Mouse (Mus musculus) leukemia stem cell, adult 10-12 weeks (primary cell): ENCODE results near the gene Cul3. TPM values are rescaled to one million over a fixed set of nuclear protein-coding genes. Genes with fewer than 3 reads are reported as not detected.

ENCODE experiments used
- polyA plus RNA-seq: library from polyadenylated mRNA; stranded (reverse); fragments of >175 nt; gene quantifications from 2 replicates; pipeline ENCODE4 v1.2.3, GENCODE M21; 2012; ENCODE audit warnings: low replicate concordance

Cul3 gene
- polyA plus RNA-seq, result 5.2 TPM in 2 replicates

DNA sequence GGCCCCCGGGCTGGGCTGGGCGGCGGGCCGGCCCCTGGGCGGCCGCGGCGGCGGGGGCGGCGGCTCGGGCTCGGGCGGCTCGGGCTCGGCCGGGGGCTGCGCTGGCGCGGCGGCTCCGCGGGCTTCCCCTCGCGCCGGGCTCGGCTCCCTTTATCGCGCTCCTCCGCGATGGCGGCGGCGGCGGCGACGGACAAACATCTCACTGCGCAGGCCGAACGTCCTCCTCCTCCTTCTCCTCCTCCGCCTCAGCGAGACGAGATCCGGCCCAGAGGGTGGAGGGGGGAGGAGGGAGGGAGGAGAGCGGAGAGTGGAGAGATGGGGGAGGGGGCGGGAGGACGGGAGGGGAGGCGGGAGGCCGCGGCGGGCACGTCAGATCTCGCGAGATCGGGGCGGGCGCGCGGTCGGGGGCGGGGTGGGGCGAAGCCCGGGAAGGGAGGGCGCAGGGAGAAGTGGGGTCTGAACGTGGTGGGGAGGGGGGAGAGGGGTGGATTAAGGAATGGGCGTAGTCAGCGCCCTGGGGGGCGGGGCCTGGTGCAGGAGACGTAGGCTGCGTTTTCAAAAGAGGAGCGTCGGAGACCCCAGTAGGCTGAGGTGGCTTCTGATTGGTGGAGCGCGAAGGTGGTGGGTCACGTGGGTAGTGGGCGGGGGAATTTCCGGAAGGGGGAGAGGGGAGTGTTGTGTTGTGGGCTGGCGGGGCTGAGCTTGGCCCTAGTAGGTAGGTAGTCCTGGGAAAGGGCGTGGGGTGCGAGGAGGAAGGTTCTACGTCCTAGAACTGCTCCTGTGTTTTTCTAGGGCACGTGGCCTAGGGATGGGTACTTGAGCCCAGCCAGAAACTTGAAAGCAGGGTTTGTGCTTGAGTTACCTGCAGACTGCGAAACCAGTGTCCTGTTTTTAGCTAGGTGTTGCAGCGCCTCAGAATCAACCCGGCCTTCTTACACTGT lies at the start of gene Cul3:
TSS of gene Cul3 (minus strand) at position 45 of the 941 bp plus-strand sequence.

DNA sequence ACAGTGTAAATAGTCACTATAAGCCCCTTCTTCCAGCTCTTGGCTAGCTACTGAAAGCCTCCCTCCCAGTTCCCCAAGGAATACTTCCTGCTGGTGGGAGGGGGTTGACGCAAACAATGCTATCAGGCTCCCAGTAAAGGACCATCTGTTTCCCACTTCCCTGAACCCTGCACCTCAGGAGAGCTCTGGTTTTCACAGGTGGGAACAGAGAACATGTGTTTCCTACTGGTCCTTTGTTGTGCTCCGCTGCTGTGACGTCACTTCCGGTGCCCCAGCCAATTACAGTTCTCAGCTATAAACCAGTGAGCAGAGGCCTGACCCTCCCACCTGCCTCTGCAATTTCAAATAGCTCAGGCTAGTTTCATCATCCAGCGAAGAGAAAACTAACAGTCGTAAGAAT lies 122.0 kb downstream of the Cul3 start, which contains the start of gene Fam124b:
TSS of gene Fam124b (minus strand) at position 206 of the 400 bp plus-strand sequence.

Other genes starting within 250 kb of the Cul3 start
- not detected in 2 replicates for gene Fam124b, start 122.0 kb downstream of the Cul3 start, polyA plus RNA-seq
- not detected in 2 replicates for gene Gm45261, start 121.0 kb upstream of the Cul3 start, polyA plus RNA-seq